Mouse (Mus musculus): ENCODE results near the gene C4b.
"Not testable (repeated sequence)": the region's sequence is repeated elsewhere in the genome, so short reads cannot be mapped to it uniquely, and the experiment has no call there.

The C4b gene

DNA sequence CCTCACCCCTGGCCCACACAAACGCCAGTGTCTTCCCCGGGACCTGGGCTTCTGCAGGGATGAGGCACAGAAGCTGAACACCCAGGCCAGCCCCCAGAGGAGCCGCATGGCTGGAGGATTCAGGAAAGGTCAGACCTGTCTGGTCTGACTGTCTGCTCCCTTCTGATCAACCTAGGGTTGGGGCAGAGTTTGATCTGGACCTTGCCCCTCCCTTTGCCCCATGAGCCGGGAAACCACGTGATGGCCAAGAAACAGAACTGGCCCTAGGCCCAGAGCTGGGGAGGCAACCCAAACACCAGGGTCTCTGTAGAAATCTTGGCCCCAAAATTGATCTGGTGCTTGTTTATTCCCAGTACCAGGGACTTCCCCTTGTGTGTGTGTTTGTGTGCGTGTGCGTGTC is at the start of gene C4b:
C4b (minus strand) TSS at position 164 of the 400 bp plus-strand sequence.
- DNase-seq: no peak

DNA sequence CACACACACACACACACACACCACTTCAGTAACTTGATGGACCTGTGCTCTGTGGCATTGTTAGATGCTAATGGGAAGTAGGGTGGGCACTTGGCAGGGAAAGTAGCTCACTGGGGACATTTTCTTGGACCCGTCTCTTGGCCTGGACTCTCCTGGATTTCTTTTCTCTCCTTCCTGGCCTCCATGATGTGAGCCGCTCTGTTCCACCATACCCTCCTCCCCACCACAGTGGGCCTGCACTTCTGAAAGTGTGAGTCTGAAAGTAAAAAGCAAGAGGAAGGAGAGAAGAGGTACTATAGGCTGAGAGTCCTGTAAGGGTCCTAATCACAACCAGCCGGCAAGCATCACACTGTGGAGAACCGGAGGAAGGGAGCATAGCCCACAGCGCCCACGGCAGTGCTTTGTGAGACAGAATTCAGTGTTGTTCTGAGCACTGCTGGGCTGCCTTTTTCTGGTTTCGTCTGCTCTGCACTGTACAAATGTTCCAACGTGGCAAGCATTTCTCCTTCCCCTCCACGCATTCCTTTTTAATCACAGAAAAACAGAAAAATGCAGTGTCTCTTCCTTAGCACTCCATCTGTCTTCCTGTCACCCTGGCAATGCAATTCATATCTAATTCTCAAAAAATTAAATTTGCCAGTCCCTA is 34.1 kb upstream of the C4b start:
- DNase-seq: peak; percentile 37

DNA sequence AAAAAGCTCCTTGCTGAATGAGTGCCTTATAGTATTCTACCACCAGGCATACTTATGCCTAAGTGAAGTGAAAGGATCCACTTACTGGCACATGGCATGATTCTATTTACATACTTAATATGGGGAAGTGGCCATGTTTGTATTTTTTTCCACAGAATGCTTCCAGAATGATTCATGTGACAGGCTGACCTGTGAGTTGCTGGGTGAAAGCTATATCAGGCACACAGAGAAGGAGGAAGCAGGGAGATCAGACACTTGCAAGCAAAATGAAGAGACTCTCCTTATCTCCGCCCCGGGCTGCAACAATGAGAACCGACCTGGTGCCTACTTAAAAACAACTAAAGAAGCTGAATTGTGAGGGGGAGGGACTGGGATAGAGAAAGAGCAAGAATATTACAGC is 17.8 kb upstream of the C4b start:
- no peak for DNase-seq

DNA sequence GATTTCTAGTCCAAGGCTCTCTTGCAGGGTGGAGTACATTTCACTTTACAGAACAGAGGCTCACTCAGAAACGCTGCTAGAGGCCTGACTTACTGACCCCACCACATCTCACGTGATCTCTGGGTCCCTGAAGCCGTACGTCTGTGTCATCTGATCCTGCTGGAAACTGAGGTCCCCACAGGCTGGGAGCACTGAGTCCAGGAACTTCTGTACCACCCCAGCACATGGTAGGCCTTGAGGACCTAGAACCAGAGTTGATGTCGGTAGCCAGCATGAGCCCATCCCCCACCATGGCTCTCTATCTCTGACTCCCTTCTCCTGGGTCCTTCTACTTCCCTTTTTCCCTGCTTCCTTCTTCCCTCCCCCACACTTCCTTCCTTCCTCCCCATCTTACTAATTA is 2.8 kb upstream of the C4b start:
- no peak for DNase-seq

DNA sequence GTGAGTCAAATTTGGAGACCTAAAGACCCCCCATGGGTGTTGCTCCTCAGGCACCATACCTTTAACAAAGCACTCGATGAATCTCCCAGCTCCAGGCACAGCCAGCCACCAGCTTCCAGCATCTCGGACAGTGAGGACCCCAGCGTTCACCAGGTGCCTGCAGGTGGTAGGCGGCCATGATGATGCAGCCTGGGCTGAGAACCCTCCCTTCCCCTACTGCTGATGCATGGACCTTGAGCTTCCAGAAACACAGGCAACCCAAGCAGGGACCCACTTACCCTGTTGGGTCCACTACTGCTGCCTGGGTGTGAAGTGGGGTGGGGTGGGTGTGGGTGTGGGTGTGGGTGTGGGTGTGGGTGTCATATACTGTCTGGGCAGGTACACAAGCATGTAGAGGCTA is 1.5 kb upstream of the C4b start:
- not testable (repeated sequence) for DNase-seq

DNA sequence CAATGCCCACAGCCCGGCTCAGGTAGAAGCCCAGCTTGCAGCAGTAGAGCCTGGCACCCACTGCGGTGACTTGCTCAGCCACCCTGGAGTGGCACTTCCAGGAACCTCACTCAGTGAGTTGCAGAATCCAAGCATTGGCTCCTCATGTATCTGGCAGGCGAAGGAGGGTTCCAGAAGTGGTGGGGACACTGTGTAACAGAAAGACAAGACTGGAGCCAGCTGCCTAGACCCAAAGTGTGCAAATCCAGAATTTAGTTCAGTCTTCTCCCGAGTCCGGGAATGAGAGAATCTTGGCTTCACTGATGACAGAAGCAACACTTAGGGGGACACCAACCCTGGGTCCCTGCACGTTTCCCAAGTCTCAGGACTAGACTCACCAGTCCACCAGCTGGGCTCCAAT is 929 bp upstream of the C4b start:
- DNase-seq: not testable (repeated sequence)

DNA sequence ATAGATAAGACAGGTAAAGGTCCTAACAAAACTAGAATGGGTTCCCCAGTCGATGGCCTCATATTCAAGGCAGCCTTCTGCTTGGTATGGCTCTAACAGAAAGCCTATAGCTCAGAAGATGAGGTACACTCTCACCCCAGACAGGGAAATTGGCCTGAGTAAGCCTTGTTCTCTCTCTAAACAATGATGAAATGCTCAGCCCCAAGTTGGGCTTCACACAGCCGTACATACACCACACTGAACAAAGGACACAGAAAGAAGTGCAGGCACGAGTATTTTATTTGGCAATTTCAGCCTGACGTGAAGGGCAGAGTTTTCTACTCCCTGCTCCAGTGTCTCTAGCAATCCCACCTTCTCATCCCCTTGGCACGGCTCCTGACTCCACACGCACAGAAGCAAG is 524 bp upstream of the C4b start:
- no peak for DNase-seq

DNA sequence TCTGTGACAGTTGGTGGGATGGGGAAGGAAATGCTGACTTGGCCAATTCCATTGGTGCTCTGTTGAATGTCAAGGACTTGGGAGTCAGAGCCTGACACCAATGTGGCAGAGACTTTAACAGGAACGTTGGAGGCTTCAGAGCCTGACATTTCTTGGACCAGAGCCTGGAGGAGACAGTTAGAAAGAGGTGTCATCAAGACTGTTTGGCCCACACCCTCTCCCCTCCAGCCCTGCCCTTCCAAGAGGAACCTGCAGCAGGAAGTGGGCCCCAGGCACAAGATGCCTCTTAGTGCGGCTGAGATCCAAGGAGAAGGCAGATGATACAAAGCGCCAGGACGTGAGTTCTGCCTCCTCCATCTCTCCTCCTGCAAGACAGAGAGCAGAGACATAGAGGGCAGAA is 3.4 kb downstream of the C4b start:
- no peak for DNase-seq

DNA sequence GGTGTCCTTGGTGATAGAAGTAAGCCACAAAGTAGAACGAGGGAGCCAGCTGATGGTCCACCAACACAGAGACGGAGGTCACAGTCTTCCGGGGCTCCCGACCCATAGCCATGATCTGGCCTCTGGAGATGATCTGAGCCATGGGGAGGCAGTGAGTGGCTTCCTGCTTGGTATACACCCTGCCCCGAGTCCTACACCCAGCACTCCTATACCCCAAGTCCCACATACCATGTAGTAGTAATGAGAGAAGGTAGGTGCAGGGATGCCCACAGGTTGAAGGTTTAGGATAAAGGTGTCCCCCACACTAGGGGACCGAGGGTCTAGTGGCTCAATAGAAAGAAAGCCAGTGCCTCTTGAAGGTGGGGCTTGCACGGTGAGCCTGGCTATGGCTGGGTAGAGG is 4.0 kb downstream of the C4b start:
- not testable (repeated sequence) for DNase-seq

DNA sequence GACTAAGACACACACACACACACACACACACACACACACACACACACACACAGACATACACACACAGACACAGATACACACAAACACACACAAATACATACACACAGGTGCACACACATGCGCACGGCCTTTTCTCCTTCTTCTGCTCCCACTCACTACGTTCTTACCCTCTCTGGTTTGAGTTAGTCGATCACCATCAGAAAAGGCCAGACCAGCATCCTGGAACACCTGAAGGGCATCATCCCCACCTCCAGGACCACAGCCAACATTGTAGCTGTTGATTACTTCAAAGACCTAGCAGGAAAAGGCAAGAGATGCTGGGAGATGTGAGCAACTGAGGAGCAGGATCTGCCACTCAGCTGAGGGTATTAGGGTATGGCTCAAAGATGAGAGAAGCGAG is 6.2 kb downstream of the C4b start:
- not testable (repeated sequence) for DNase-seq

DNA sequence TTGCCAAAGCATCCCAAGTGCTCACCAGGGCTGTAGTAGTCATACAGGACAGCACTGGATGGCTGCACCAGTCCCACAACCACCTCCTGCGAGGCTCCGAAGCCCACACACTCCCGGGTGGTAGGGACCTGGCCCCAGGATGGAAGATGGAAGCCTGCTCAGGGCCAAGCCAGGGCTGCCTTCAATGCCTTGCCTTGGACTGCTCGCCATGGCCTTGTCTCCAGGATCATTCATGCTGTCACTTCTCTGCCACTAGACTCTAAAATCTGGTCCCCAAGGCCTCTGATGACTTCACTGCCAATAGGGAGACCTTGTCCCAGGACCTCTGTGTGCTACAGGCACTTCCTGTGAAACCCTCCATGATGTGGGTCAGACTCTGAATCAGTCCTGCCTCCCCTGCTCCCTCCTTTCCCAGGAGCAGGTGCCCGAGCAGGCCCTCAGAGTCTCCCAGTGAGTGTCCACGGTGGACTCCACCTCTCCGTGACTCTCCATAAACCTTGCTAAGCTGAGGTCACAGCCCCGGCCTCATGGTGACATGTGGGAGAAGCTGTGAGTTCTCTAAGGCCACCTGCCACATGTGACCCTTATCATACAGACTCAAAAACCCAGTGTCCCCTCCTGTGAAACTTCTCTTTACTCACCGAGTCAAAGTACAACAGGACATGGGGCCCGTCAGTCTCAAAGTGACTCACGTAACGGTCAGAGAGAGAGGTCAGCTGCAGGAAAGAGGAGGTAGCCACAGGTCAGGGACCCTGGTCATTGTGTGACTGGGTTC is 13.7 kb downstream of the C4b start:
- not testable (repeated sequence) for DNase-seq

DNA sequence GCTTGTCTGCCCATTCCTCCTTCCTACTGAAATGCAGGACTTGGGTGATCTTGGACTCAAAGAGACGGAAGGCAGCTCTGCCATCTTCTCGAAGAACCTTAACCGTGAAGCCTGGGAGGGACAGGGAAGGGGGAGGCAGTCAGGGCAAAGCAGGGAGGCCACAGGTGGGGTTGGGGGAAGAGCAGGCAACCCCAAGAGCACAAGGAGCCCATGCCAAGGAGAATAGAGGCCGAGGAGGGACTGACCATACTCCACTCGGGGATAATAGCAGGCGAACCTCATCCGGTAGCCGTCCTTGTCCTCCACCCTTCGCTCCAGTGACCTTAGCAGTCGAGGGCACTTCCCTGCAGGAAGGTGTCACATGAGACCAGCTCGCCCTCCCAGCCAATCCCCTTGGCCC is 14.5 kb downstream of the C4b start:
- not testable (repeated sequence) for DNase-seq

DNA sequence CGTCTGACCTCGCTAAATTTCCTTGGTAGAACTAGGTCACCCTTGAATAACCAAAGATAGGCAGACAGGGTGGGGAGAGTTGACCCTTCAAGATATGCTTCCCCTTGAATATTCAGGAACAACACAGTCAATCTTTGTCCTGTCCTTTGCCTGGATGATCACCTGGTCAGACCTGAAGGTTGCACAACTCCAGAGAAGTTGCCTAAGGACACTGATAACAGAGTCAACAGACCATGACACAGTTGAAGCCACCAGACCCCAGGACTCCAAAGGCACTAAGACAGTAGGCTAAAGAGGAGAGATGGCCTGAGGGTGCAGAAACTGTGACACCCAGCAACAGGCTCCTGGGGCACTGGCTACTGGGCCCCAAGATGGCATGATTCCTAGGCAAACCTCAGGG is 15.8 kb downstream of the C4b start:
- DNase-seq: no peak

DNA sequence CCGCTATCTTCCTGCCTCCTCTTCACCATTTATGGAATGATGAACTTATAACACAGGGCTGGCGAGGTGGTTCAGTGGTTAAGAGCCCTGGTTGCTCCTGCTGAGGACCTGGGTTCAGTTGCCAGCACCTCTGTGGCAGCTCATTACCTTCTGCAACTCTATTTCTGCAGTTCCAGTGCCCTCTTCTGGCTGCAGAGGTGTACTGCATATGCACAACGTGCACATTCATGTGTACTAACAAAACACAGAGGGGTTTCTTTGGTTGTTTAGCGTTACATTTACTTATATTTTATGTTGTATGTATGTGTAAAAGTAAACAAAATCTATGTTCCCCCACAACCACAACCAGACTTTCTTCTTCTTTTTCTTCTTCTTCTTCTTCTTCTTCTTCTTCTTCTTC is 20.6 kb downstream of the C4b start:
- DNase-seq: no peak

DNA sequence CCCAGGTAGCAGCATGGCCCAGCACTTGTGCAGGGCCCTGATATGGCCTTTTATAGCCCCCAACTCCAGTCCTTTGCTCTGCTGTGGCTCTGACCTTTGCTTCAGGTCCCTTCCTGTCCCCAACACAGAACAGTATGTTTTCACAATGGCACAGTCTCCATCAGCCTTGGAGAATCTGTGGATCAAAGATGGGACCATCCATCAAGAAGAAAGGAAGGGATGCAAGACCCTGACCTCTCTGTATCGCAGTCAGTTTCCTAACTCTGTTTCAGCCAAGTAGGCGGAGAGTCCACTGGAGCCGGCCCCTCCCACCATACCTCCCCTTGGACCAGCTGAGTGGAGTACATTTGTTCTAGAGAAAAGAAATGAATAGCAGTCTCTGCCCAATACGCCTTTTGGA is 21.4 kb downstream of the C4b start:
- not testable (repeated sequence) for DNase-seq

DNA sequence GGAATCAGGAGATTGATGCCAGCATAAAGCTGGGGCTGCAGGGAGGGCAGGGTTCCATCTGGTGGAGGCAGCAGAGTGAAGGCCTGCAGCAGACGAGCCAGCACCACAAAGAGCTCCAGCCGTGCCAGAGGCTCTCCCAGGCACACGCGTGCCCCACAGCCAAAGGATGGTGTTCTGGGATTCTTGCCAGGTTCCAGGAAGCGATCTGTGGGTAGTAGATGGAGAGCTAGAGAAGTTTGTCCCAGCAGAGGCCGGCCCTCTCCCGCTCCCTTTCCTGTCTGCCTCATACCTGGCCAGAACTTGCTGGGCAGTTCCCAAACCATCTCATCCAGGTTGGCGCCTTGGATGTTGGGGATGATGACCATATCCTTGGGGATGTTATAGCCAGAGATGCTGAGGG is 23.8 kb downstream of the C4b start:
- DNase-seq: not testable (repeated sequence)

DNA sequence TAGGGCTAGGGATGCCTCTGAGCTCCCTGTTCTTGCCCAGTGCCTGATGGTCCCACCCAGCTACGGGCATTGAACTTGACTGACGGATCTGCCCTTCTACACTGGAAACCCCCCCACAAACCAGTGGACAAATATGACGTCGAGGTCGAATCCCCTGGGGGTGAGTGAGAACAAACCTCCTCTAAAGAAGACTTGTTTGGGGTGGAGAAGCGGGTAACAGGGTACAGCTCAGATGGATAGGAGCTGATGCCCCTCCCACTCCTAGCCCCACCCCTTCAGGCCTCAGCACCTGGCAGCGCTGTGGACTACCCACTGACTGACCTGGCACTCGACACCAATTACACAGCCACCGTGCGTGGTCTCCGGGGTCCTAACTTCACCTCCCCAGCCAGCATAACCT is 26.3 kb downstream of the C4b start:
- DNase-seq: no peak

DNA sequence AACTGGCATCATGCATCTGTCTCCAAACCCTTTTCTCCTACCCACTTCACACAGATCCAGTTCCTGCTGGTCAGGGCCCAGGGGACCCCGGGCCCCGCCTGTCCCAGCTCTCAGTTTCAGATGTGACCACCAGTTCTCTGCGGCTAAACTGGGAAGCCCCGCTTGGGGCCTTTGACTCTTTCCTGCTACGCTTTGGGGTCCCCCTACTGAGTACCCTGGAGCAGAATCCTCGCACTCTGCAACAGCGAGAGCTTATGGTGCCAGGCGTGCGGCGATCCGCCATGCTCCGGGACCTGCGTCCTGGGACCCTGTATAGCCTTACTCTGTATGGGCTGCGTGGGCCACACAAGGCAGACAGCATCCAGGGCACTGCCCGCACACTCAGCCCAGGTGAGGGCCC is 27.4 kb downstream of the C4b start:
- no peak for DNase-seq

DNA sequence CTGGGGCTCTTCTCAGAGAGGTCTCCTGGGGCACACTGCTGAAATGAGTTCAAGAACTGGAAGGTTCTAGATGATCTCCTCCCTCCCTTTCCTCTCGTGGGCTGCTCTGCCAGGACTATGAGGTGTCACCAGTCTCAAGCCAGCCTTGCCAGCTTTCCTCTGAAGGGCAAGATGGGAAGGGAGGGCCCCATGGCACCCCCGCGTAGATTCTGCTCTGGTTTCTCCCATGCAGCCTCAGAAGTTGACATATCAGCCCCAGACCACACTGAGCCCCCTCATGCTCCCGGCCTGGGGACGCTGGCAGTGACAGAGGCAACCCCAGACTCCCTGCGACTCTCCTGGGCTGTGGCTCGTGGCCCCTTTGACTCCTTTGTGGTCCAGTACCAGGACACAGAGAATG is 28.2 kb downstream of the C4b start:
- not testable (repeated sequence) for DNase-seq

DNA sequence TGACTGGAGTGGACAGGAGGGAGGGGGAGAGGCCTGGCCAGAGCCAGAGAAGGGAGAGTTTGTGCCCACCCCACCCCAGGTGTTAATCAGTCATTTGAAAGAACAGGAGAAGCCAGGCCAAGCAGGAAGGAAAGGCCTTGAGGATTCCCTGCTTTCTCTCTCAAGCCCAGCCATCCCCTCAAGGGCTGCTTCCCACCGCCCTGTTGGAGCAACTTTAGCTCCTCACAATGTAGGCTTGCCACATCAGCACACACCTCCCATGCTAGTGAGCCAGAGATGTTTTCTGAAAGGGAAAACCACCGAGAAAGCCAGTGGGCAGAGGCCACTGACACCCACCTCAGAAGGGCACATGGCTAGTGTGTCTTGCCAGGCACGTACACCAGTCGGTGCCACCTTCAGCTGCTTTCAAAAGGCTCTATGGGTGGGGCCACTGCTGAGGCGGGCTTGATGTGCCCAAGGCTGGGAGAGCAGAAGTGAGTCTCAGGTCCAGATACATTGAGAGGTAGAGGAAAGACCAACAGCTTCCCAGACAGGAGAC is 28.7 kb downstream of the C4b start:
- not testable (repeated sequence) for DNase-seq

DNA sequence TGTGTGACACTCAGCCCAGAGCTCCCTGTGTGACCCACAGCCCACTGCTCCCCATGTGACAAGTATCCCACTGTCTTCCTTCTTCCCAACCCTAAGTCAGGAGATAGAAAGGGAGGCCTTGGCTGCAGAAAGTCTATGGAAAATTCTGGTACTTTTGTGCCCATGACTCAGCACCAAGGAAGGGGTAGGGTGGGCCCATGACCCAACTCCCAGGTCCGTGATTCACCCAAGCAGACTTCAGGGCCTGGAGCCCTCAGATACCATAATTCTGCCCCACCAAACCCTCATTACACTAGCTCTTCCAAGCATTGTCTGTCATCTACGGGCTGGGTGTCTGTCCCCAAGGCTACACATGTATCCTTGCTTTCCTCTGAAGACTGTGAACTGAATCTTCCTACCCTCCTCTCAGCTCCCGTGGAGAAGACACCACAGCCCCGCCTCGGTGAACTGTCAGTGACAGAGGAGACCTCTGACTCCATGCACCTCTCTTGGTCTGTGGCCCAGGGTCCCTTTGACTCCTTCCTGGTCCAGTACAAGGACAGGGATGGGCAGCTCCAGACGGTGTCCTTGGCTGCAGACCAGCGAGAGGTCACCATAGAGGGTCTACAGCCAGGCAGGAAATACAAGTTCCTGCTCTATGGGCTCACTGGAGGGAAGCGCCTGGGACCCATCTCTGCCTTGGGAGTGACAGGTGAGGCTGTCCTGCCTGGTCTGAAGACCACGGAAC is 29.3 kb downstream of the C4b start:
- not testable (repeated sequence) for DNase-seq

DNA sequence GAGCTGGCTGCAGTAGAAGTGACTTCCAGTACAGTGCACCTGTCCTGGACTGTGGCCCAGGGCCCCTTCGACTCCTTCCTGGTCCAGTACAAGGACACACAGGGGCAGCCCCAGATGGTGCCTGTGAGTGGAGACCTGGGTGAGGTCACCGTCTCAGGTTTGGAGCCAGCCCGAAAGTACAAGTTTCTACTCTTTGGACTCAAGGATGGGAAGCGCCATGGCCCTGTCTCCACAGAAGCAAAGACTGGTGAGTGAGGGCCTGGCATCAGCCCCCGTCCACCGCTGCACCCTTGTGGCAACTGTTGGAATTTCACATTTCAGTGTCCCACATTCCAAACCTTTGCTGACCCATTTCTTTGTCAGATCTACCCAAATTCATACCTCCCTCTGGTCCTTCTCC is 30.7 kb downstream of the C4b start:
- peak; percentile 54 for DNase-seq

DNA sequence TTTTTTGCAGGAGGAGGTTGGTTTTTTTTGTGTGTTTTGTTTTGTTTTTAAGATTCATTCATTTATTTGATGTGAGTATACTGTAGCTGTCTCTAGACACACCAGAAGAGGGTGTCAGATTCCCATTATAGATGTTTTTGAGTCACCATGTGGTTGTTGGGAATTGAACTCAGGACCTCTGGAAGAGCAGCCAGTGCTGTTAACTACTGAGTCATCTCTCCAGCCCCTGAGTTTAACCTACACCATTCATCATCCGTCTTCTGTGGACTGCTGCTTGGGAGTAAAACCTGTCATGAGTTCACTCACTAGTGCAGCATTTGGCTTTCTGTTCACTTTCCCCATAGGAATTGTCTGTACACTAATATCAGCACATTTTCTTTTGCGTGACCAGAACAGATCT is 37.2 kb downstream of the C4b start:
- DNase-seq: not testable (repeated sequence)

DNA sequence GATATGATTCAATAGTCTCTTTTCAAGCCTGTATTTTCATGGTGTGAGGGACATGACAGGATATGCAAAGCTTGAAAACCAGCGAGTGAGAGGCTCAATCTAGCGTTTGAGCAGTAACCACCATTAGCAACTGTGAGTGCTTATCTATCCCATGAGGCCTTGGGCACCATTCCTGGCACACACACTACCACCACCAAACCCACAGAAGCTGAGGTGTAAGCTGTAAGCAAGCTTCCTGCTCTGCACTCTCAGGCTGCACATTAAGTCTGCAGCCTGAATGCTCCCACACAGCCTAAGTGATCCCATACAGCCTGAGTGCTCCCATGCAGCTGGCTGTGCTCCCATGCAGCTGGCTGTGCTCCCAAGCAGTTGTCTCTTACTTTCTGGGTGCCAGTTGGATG is 43.0 kb downstream of the C4b start:
- DNase-seq: peak; percentile 48

Data from right cerebral cortex, postnatal 25 days (tissue).